10 mouse cellular contexts compared by ENCODE assay signal in the genomic region with DNA sequence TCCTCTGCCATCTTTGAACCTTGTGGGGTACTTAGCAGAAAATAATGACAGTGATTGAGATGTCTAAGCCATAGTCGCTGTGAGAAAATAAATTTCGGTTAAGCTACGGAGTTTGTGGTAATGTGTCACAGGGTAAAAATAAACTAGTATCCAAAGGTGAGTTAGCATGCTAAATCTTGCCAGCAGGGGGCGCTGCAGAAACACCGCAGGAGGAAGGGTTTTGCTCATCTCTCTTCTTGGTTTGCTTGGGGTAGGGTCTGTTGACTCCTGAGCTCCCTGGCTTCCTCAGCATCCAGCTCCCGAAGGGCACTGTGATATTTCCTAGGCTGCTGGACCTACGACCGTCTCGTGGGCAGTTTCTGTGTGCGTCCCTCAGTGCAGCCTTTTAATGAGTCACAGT. TPM values are rescaled to one million over a fixed set of nuclear protein-coding genes. Genes with fewer than 3 reads are reported as not detected.
DNase-seq lines count a peak whose midpoint lies in the region; ATAC-seq and TF ChIP-seq lines count a peak whose summit lies in the region.
"Had no signal": no experiment of that assay in that cellular context is flagged by ENCODE, and none has a peak within 500 bp of the region (broad histone marks: within the 10 kb centered on the region; RNA-seq: fewer than 3 reads in every experiment).

No protein-coding gene starts in this region.

- peak; percentile 22 for DNase-seq in hindbrain, embryonic 10.5 days (ENCODE audit: low spot score)
- DNase-seq in 416B (ENCODE audit: low read depth) (peak; percentile 55), G1E (ENCODE audit: low spot score) (no peak)
- DNase-seq in natural killer cell, adult 2 months (ENCODE audit: low spot score in 2 of 2): peak; percentile 28 to 49
- DNase-seq in left cerebral cortex, adult 11 months (ENCODE audit: low spot score): no peak
- DNase-seq in cerebellum, adult 11 months: no peak
- DNase-seq: liver, embryonic 13.5 days had no signal

- H3K27me3 ChIP-seq in hindbrain, embryonic 10.5 days (ENCODE audit: insufficient read depth, poor library complexity, severe bottlenecking): peaks cover 3% of the 10 kb centered on the region; the same call in 1 of the 2 replicates
- peaks cover 2% of the 10 kb centered on the region; the same call in 1 of the 2 replicates for H3K27me3 ChIP-seq in hindbrain, embryonic 16.5 days (replicated peaks; ENCODE audit: control insufficient read depth, insufficient read depth, low read length)
- peaks cover 3% of the 10 kb centered on the region; the same call in 1 of the 2 replicates for H3K27me3 ChIP-seq in G1E (ENCODE audit: insufficient read depth, low read length)
- H3K27me3 ChIP-seq: embryonic facial prominence, embryonic 13.5 days had no signal

- H3K9me3 ChIP-seq in hindbrain, embryonic 10.5 days: no peaks in the 10 kb centered on the region
- no peaks in the 10 kb centered on the region for H3K9me3 ChIP-seq in hindbrain, embryonic 16.5 days (ENCODE audit: control insufficient read depth, low read length)
- H3K9me3 ChIP-seq in G1E (replicated peaks): no peaks in the 10 kb centered on the region
- H3K9me3 ChIP-seq: embryonic facial prominence, embryonic 13.5 days; liver, embryonic 13.5 days had no signal

- WGBS in hindbrain, embryonic 10.5 days: 57% methylated on average over 10 of the region's 10 CpGs
- 64% methylated on average over 10 of the region's 10 CpGs for WGBS in hindbrain, embryonic 16.5 days

- H3K4me3 ChIP-seq in hindbrain, embryonic 10.5 days: no peak overlapping the region
- H3K4me3 ChIP-seq in hindbrain, embryonic 16.5 days (ENCODE audit: low read length): no peak overlapping the region
- no peak overlapping the region for H3K4me3 ChIP-seq in G1E (ENCODE audit: low read depth, low read length)
- H3K4me3 ChIP-seq: embryonic facial prominence, embryonic 13.5 days; liver, embryonic 13.5 days had no signal

- H3K4me2 ChIP-seq in hindbrain, embryonic 16.5 days (ENCODE audit: low read length): no peak overlapping the region
- H3K4me2 ChIP-seq: embryonic facial prominence, embryonic 13.5 days; liver, embryonic 13.5 days had no signal

- TF ChIP-seq CTCF in G1E (IDR thresholded peaks at IDR 0.05; ENCODE audit: low read depth, low read length): peak; percentile 49; the same call in 1 of the 2 replicates

- ATAC-seq in hindbrain, embryonic 16.5 days: no peak
- ATAC-seq in G1E (ENCODE audit: extremely low read depth, insufficient number of reproducible peaks, low FRiP score, poor library complexity, severe bottlenecking): no peak
- peak; percentile 62 for ATAC-seq in erythroblast, adult 5-6 weeks (replicated peaks; ENCODE audit: low FRiP score, poor library complexity, severe bottlenecking)

- no peaks in the 10 kb centered on the region for H3K36me3 ChIP-seq in hindbrain, embryonic 10.5 days
- H3K36me3 ChIP-seq in hindbrain, embryonic 16.5 days (ENCODE audit: control insufficient read depth, insufficient read depth, low read length): no peaks in the 10 kb centered on the region
- no peaks in the 10 kb centered on the region for H3K36me3 ChIP-seq in G1E (replicated peaks)
- H3K36me3 ChIP-seq: embryonic facial prominence, embryonic 13.5 days; liver, embryonic 13.5 days had no signal

- H3K9ac ChIP-seq in hindbrain, embryonic 16.5 days (ENCODE audit: low read depth, low read length): no peak overlapping the region
- H3K9ac ChIP-seq: embryonic facial prominence, embryonic 13.5 days; liver, embryonic 13.5 days had no signal

- no peaks in the 10 kb centered on the region for H3K4me1 ChIP-seq in hindbrain, embryonic 10.5 days (replicated peaks)
- no peaks in the 10 kb centered on the region for H3K4me1 ChIP-seq in hindbrain, embryonic 16.5 days (ENCODE audit: control insufficient read depth, insufficient read depth, low read depth, low read length)
- H3K4me1 ChIP-seq in G1E (ENCODE audit: insufficient read depth, low read depth, low read length): no peaks in the 10 kb centered on the region
- H3K4me1 ChIP-seq: embryonic facial prominence, embryonic 13.5 days; liver, embryonic 13.5 days had no signal

- no peak overlapping the region for H3K27ac ChIP-seq in hindbrain, embryonic 10.5 days
- no peak overlapping the region for H3K27ac ChIP-seq in hindbrain, embryonic 16.5 days (ENCODE audit: low read depth, low read length)
- H3K27ac ChIP-seq: embryonic facial prominence, embryonic 13.5 days; liver, embryonic 13.5 days had no signal

RNA-seq across cellular contexts. Expression of a gene that starts 12.7 kb away (rescaled TPM):
- 72.4 and 75.4 TPM in 2 replicates for polyA plus RNA-seq in hindbrain, embryonic 10.5 days (2016; fragmentation: Nextera tagmentation; extraction: Ambion mirVana)
- polyA plus RNA-seq in hindbrain, embryonic 16.5 days (2015; fragmentation: Nextera tagmentation; extraction: Ambion mirVana): 97.6 and 106 TPM in 2 replicates
- total RNA-seq in G1E (2014; fragmentation: Nextera tagmentation) (23.9 and 32.5 TPM in 2 replicates), G1E (2017) (21.7 and 26.3 TPM in 2 replicates)
- 15.3 and 19.5 TPM in 2 replicates for polyA plus RNA-seq in G1E (2012)
- total RNA-seq in erythroblast, adult 5-6 weeks (2015; ENCODE audit: low replicate concordance): 3.1 and 20.2 TPM in 2 replicates
- total RNA-seq in erythroblast, adult 5-6 weeks (2017; ENCODE audit: low replicate concordance): 5.0 and 5.4 TPM in 2 replicates

RNA-seq across cellular contexts. Expression of a gene that starts 23.1 kb away (rescaled TPM):
- 3.7 and 7.8 TPM in 2 replicates for polyA plus RNA-seq in hindbrain, embryonic 10.5 days (2016; fragmentation: Nextera tagmentation; extraction: Ambion mirVana)
- 4.9 and 6.6 TPM in 2 replicates for polyA plus RNA-seq in hindbrain, embryonic 16.5 days (2015; fragmentation: Nextera tagmentation; extraction: Ambion mirVana)
- total RNA-seq in G1E (2014; fragmentation: Nextera tagmentation) (not detected in 2 replicates), G1E (2017) (under 0.01 and 0.11 TPM in 2 replicates)
- not detected in 2 replicates for polyA plus RNA-seq in G1E (2012)
- 0.42 TPM in 1 of 2 replicates, not detected in the other for total RNA-seq in erythroblast, adult 5-6 weeks (2015; ENCODE audit: low replicate concordance)
- 0.43 and 0.56 TPM in 2 replicates for total RNA-seq in erythroblast, adult 5-6 weeks (2017; ENCODE audit: low replicate concordance)

RNA-seq across cellular contexts. Expression of a gene that starts 39.4 kb away (rescaled TPM):
- polyA plus RNA-seq in hindbrain, embryonic 10.5 days (2016; fragmentation: Nextera tagmentation; extraction: Ambion mirVana): 2.7 and 3.3 TPM in 2 replicates
- polyA plus RNA-seq in hindbrain, embryonic 16.5 days (2015; fragmentation: Nextera tagmentation; extraction: Ambion mirVana): 3.5 and 4.2 TPM in 2 replicates
- total RNA-seq in G1E (2014; fragmentation: Nextera tagmentation): 0.53 and 0.83 TPM in 2 replicates
- 2.8 and 3.3 TPM in 2 replicates for total RNA-seq in G1E (2017)
- 0.17 and 0.36 TPM in 2 replicates for polyA plus RNA-seq in G1E (2012)
- 28.0 and 56.3 TPM in 2 replicates for total RNA-seq in erythroblast, adult 5-6 weeks (2015; ENCODE audit: low replicate concordance)
- total RNA-seq in erythroblast, adult 5-6 weeks (2017; ENCODE audit: low replicate concordance): 24.2 and 44.2 TPM in 2 replicates

Comparison
In these comparisons a context has a peak if more than half of its experiments do, and no peak if none do; other contexts are left out.
1. DNase-seq: peak in hindbrain, embryonic 10.5 days (single experiment), 416B (single experiment) and natural killer cell, adult 2 months (2 of 2); none in G1E (single experiment), left cerebral cortex, adult 11 months (single experiment) and cerebellum, adult 11 months (single experiment).